Mouse (Mus musculus) left cerebral cortex, adult 18-20 months (tissue): ENCODE data around the gene Gm9044. TPM values are rescaled to one million over a fixed set of nuclear protein-coding genes. Genes with fewer than 3 reads are reported as not detected.
"Not testable (repeated sequence)": the region's sequence is repeated elsewhere in the genome, so short reads cannot be mapped to it uniquely, and the experiment has no call there.

Source experiments
- DNase-seq, 2 experiments: peaks; one replicate each; pipeline ENCODE4 v3.0.0; 2021 to 2022; ENCODE audit warnings: low spot score in 2 of 2, mixed read lengths in 1 of 2
- long read RNA-seq, 2 experiments: library from polyadenylated mRNA; stranded (forward); transcript quantifications; one replicate each; pipeline ENCODE4 v2.0.0; 2021
- total RNA-seq, 2 experiments: library from RNA; stranded (reverse); gene quantifications; 2 replicates each; pipeline ENCODE4 v1.2.3; 2021

Gm9044 gene
- total RNA-seq: not detected
- long read RNA-seq, experiment 1: 0 reads
- long read RNA-seq, experiment 2: 0 reads

DNA sequence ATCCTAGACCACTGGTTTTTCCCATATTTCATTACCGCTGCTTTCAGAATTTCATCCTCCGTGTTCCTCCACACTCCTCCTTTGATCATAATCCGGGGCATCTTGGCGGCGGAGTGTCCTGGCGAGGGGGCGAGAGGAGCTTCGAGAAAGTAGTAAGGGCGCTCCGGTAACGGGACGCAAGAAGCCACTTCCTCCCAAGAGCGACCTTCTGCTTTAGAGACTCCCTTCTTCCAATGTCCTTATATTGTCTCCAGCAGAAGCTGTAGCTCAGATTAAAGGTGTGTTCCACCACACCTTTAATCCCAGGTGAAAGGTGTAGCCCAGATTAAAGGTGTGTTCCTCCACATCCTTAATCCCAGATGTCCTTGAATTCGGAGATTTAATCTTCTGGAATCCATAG is at the start of gene Gm9044:
Gene Gm9044, minus strand, starts transcription at position 101 of the 400 bp plus-strand sequence.
- not testable (repeated sequence) for DNase-seq

DNA sequence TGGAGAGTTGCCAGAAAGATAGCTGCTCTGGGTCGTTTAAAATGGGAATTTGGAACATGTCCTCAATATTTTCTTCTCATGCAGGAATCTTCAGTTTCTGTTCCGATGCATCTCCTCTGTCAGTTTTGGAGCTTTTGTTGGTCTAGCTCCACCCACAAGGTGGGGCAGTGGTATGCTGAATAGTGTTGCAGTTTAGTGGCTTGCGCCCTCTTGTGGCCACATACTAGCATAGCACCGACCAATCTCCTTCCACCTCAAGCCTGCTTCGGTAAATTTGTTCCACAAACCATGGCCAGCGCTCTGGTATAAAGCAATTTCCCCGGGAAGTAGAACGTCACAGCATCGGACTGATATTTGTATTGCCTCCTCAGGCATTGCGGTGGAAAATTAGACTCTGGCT is 38.2 kb upstream of the Gm9044 start:
- peak; percentile 81 to 84 for DNase-seq

DNA sequence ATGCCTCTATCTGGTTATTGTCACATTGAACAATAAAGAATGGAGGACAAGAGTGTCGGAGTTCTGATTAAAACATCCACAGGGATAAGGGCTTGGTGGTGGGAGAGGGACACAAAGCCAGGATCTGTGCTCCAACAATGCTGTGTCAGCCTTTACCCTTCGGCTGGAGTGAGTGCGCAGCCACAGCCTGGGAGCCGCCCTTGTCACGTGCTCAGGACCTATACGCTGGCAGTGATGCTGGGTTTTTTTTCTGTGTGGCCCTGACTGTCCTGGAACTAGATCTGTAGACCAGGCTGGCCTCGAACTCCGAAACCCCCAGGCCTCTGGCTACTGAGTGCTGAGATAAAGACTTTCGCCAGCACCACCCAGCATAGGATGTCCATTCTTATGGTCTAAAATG is 37.3 kb upstream of the Gm9044 start:
- no peak for DNase-seq

DNA sequence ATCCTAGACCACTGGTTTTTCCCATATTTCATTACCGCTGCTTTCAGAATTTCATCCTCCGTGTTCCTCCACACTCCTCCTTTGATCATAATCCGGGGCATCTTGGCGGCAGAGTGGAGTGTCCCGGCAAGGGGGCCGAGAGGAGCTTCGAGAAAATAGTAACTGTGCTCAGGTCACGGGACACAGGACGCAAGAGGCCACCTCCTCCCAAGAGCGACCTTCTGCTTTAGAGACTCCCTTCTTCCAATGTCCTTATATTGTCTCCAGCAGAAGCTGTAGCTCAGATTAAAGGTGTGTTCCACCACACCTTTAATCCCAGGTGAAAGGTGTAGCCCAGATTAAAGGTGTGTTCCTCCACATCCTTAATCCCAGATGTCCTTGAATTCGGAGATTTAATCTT is 21.8 kb upstream of the Gm9044 start, which contains the start of gene Gm9049:
Gene Gm9049, minus strand, starts transcription at position 101 of the 400 bp plus-strand sequence.
- DNase-seq: not testable (repeated sequence)

DNA sequence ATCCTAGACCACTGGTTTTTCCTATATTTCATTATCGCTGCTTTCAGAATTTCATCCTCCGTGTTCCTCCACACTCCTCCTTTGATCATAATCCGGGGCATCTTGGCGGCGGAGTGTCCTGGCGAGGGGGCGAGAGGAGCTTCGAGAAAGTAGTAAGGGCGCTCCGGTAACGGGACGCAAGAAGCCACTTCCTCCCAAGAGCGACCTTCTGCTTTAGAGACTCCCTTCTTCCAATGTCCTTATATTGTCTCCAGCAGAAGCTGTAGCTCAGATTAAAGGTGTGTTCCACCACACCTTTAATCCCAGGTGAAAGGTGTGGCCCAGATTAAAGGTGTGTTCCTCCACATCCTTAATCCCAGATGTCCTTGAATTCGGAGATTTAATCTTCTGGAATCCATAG is 16.4 kb upstream of the Gm9044 start, which contains the start of gene Gm9048:
Gene Gm9048, minus strand, starts transcription at position 101 of the 400 bp plus-strand sequence.
- DNase-seq: not testable (repeated sequence)

DNA sequence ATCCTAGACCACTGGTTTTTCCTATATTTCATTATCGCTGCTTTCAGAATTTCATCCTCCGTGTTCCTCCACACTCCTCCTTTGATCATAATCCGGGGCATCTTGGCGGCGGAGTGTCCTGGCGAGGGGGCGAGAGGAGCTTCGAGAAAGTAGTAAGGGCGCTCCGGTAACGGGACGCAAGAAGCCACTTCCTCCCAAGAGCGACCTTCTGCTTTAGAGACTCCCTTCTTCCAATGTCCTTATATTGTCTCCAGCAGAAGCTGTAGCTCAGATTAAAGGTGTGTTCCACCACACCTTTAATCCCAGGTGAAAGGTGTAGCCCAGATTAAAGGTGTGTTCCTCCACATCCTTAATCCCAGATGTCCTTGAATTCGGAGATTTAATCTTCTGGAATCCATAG is 10.9 kb upstream of the Gm9044 start, which contains the start of gene Gm9046:
Gene Gm9046, minus strand, starts transcription at position 101 of the 400 bp plus-strand sequence.
- not testable (repeated sequence) for DNase-seq

DNA sequence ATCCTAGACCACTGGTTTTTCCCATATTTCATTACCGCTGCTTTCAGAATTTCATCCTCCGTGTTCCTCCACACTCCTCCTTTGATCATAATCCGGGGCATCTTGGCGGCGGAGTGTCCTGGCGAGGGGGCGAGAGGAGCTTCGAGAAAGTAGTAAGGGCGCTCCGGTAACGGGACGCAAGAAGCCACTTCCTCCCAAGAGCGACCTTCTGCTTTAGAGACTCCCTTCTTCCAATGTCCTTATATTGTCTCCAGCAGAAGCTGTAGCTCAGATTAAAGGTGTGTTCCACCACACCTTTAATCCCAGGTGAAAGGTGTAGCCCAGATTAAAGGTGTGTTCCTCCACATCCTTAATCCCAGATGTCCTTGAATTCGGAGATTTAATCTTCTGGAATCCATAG is 5.5 kb upstream of the Gm9044 start, which contains the start of gene Gm9045:
Gene Gm9045, minus strand, starts transcription at position 101 of the 400 bp plus-strand sequence.
- not testable (repeated sequence) for DNase-seq

DNA sequence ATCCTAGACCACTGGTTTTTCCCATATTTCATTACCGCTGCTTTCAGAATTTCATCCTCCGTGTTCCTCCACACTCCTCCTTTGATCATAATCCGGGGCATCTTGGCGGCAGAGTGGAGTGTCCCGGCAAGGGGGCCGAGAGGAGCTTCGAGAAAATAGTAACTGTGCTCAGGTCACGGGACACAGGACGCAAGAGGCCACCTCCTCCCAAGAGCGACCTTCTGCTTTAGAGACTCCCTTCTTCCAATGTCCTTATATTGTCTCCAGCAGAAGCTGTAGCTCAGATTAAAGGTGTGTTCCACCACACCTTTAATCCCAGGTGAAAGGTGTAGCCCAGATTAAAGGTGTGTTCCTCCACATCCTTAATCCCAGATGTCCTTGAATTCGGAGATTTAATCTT is 5.3 kb downstream of the Gm9044 start, which contains the start of gene Gm9040:
Gene Gm9040, minus strand, starts transcription at position 101 of the 400 bp plus-strand sequence.
- not testable (repeated sequence) for DNase-seq

DNA sequence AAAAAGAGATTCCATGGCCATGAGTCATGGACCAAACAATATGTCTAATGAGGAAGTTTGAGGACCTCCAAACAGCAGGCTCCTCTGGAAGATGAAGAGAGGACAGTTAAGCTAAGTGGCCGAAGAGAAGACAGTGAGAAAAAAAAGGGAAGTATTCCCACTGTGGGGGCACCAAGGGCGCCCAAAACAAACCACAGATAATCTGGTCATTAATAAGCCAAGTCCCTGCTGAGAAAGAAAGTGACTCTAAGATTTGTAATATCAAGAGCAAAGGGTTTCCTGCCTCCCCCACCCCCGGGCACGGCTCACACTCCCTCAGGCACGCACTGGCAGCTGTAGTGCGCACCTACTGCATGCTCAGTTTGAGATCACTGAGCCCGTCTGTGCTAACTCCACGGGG is 13.2 kb downstream of the Gm9044 start:
- DNase-seq: no peak

DNA sequence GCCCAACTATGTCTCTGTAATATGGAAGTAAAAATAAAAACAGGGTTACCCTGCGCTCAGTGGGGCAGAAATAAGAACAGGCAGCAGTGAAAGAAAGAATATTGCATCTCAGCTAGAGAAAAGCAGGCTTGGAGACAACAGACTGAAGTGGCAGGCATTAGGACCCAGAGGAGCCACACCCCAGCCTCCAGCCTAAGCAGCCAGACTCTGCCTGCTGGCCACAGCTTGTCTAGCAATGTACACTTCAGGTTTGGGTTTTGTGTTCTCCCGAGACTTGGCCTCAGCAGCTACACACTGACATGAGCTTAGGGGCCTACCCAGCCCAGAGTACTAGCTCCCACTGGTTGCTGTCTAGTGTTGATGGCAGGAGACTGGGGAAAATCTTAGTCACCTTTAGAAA is 30.1 kb downstream of the Gm9044 start:
- not testable (repeated sequence) for DNase-seq

DNA sequence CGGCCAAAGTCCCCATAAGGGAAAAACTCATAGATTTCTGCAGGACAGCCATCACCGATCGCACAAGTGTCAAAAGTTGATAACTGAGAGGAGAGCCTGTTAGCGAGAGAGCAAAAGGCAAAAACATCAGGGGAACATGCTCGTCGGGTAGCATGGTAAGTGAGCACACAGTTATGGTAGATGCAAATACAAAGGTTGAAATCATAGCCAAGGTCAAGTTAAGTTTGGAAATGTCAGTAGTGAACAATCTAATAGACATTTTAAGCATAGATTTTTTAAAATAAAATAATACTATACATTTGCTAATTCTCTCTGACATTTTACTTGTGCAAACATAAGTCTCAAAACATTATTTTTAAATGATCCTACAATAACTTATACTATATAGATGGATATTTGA is 37.3 kb downstream of the Gm9044 start, which contains the start of gene Iltifb:
Gene Iltifb, minus strand, starts transcription at position 101 of the 400 bp plus-strand sequence.
- no peak for DNase-seq

DNA sequence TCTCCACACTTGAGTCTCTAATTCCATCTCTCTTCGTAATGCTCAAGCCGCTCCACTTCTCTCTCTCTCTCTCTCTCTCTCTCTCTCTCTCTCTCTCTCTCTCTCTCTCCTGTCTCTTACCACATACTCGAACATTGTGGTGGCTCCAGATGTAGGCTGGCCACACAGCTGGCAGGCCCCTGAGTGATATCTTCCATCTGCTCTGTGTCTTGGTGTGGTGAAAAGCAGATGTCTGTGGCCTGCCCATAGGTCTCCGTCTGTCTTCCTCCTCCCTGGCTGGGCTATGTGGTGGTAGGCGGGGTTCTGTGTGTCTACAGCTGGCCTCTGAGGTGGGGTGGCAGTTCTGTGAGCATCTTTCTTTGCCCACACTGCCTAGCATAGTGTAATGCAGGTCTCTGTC is 49.2 kb downstream of the Gm9044 start:
- not testable (repeated sequence) for DNase-seq

DNA sequence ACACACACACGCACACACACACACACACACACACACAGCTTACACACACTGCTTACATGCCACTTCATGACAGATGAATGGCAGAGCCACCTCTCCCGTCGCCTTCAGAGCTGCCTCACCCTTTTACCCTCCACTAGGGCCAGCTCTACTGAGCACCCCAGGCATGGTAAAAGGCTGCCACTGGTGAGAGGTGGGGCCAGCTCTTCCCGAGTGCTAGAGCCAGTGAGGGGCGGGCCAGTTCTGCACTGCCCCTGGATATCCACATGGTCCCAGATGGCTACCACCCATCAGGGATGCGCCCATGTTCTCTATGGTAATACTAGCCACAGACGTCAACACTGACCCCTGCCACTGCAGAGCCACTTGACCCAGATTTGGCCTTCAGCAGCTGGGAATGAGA is 49.6 kb downstream of the Gm9044 start:
- not testable (repeated sequence) for DNase-seq

Other genes starting within 250 kb of the Gm9044 start
- 1 to 10 TPM; 7.6 to 7.8 TPM for gene Mdm1, start 190.6 kb downstream of the Gm9044 start, total RNA-seq
- not detected for gene Il22, start 127.5 kb downstream of the Gm9044 start, total RNA-seq
- under 1 TPM; 0.77 to 0.86 TPM for gene Gm32717, start 91.6 kb downstream of the Gm9044 start, total RNA-seq
- gene Gm32802, start 73.7 kb downstream of the Gm9044 start, total RNA-seq: under 1 TPM; 0.77 to 0.86 TPM
- not detected for gene Iltifb, start 37.4 kb downstream of the Gm9044 start, total RNA-seq
- gene Gm9040, start 5.4 kb downstream of the Gm9044 start, total RNA-seq: not detected
- not detected for gene Gm9045, start 5.4 kb upstream of the Gm9044 start, total RNA-seq
- gene Gm9046, start 10.8 kb upstream of the Gm9044 start, total RNA-seq: not detected
- gene Gm9048, start 16.3 kb upstream of the Gm9044 start, total RNA-seq: not detected
- gene Gm9049, start 21.7 kb upstream of the Gm9044 start, total RNA-seq: not detected
- gene Ifng, start 108.6 kb upstream of the Gm9044 start, total RNA-seq: not detected